Mouse (Mus musculus) naive thymus-derived CD4-positive, alpha-beta T cell, adult 2 months (primary cell): ENCODE measurements at regions not wholly inside any gene's neighbourhood (a gene's known extent, or its start where the extent isn't known, plus 50 kb on each side); places are given as distances from the start of the nearest gene placed in this dataset.

ENCODE experiments used
- DNase-seq: peaks from one replicate; pipeline ENCODE4 v3.0.0-alpha.2; 2011; ENCODE audit warnings: low read depth

DNA sequence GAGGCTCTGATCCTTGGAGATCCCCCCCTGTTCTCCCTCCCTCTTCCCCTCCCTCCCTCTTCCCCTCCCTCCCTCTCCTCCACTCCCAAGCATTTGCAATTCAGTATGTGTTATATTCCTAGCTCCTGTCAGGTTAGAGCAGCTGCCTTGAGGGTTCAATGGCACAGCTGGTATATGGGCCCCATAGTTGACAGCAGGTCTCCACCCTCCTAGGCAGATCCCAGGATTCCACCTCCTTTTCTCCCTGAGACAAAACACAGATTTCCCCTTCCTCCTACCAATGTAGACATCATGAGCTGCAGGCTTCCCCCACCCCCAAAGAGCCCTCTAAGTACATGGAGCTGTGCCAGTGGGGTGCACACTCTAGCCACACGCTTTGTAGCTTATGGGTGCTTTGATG, 137.8 kb downstream of the Unc5cl start:
- DNase-seq = no peak

DNA sequence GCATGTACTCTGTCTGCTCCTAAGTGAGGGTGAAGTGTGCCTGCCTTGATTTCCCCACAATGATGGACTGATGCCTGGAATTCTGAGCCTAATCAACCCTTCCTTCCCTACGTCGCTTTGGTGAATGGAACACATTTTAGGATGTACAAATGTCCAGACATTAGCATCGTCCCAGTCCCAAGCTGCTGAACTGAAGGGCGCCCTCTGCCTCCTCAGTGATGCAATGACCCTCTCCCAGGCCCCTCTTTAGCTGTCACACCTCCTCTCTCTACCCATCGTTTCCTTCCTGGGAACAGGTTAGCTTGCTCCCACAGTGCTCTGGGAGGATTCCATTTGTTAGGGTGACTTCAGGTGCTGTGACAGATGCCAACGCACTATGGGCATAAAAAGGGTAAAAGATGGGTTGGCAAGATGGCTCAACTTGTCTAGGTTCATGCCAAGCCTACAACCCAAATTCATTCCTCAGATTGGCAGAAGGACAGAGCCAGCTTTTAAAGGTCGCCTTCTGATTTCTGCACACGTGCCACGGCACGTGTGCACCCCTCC, 140.8 kb downstream of the Unc5cl start:
- DNase-seq = no peak

DNA sequence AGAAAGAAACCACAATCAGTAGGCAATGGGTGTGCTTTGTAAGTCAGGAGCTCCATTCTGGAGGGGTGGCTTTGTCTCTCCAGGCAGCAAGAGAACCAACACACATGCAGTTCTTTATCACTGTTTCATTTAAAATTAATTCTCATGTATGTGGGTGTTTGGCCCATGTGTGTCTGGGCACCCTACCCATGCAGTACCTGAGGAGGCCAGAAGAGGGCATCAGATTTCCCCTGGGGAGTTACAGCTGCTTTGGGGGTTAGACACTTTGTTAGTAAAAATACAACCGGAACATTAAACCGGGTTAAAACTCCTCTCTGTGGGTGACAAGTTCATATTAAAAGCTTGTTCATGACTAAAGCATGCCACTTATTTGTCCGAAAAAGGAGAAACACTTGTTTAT, 141.7 kb downstream of the Unc5cl start:
- peak; percentile 39 for DNase-seq

DNA sequence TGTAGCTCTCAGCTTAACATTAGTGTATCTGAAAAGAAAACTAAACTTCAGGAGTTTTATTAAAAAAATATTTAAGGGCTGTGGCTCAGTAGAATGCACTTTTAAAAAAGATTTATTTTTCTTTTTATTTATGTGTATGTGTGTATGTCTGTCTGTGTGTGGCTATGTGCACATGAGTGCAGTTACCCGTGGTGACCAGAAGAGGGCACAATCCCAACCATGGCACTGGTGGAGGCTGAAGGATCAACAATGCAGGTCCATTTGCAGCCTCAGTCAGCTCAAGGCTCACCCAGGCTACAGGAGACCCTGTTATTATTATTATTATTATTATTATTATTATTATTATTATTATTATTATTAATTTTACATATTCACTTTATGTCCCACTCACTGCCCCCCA, 142.6 kb downstream of the Unc5cl start:
- peak; percentile 12 for DNase-seq

DNA sequence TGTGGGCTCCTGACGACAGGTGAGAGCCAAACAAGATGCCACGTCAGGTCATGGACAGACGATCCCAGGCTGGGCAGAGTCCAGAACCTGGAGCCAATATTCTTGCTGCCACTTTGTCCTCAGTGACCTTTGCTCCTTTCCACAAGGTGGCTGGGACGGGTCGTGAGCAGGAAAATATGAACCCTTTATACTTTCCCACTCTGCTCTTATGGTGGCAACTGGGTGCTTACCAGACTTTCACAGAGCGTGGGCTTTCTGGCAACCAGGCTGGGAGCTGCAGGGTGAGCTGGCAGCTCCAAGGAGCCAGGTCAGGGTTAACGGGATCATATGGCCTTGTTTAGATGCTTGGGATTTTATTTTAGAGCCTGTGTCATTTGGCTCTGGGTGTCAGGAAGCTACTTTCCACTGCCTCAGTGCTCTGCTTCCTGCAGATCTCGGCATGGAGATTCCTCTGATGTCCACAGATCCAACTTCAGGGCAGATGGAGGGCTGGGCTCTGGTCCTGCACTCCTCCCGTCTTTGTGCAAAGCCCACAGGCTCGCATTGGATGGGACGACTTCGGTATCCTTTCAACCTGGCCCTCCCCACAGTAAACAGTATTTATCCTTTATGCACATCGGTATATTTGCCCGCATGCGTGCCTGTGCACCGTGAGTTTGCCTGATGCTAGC, 143.9 kb downstream of the Unc5cl start:
- no peak for DNase-seq

DNA sequence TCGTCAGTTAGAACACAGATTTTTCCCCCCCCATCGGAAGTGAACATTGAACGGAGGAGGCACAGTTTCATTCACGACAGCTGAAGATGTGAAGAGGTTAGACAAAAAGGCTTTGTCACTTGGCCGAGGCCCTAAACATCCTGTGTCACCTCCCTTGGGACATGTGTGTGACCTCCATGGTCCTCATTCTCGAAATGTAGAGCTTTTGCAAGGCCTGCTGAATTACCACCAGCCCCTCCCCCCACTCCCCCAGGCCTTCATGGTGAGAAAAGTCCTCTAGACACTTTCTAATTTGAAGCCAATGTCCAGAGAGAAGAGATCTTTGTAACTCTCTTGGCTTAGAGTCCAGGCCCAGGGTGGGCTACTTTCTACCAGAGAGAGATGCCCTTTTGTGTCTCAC, 145.5 kb downstream of the Unc5cl start:
- no peak for DNase-seq

DNA sequence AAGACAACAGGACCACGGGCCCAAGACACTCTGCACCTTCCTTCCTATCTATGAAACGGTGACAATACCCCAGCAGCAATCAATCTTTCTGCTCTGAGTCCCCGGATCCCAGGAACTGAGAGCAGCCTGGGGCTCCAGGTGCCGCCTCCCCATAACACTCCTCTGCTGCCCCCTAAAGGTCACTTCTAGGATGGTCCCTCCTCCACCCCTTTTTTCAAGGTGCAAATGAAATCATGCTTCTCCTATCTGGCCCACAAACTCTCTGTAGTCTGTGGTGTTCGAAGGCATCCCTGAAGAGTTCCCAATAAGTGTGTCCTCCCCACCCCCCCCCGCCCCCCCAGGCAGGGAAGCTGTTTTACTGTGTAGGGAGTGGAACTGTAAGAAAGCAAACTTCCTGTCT, 147.9 kb downstream of the Unc5cl start:
- DNase-seq = peak; percentile 78

DNA sequence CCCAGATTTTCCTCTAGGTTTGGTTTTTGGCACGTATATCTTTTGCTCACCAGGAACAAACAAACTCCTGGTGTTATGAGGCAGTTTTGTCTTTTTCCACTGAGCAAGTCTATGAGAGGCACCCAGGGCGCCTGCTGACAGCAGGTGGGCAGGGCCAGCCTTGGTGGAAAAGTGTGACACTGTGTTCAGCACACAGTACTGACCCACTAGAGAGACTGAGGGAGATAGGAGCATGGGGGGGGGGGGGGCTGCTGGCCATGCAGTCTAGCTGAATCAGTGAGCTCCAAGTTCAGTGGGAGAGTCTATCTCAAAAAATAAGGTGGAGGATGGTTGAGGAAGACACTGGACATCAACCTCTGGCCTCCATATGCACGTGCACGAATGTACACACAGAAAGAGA, 152.1 kb downstream of the Unc5cl start:
- no peak for DNase-seq

DNA sequence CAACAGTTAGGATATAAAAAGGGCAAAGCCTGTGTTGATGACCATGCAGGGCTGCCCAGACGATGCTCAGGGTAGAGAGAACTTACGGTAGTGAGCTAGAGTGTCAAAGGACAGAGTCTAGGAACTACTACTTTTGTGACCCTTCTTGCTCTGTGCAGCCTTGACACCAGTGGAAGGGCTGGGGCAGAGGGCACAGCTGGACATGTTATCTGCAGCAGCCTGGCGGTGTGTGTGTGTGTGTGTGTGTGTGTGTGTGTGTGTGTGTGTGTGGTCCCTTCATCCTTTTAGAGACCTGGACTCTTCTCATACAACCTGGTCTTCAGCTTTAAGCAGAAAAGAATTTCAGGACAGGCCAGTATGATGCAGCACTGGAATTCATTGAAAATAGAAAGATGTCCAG, 153.6 kb downstream of the Unc5cl start:
- DNase-seq = no peak

DNA sequence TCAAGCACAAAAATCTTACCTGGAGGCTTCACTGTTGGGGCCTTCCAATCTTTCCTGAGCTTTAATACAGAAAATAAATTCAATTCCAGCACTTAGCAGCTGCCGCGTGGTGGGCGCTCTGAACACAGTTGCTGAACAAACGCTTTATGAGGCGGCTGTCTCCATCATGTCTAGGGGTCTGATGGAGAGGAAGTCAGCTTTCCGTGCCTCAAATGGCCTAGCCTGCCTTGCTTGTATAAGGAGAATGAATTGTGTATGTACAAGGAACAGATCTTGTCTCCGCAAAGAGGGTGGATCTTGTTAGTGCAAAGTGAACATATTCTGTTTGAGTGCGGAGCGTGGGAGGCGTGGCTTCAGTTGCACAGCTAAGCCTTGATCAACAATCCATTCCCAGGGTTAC, 155.4 kb downstream of the Unc5cl start:
- no peak for DNase-seq

DNA sequence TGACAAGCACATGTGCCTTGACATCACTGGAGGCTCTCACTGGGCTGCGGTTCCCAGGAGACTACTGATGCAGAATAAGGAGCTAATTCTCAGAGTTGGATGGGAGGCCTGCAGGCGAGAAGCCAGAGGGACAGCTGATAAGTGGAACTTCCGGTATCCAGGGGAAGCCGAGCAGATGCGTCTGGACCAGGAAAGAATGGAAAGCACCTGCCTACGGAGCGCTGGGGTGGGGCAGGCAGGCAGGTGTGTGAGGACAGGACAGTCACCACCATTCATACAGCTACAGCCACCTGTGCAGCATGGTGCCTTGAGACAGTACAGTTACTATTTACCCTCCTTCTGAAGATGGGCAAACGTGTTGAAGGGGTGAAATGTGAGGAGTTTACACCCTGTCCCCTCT, 156.1 kb downstream of the Unc5cl start:
- DNase-seq = no peak

DNA sequence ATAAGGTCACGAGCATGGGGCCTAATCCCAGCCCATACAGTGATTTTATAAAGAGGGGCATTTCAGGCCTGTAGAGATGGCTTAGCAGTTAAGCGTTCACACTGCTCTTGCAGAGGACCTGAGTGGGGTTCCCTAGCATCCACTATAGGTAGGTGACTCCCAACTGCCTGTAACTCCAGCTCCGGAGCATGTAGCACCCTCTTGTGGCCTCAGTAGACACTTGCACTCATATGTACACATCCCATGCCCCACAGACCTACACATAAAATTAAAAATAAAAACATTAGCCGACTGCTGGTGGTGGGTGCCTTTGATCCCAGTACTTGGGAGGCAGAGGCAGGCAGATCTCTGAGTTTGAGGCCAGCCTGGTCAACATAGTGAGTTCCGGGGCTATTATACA, 158.8 kb downstream of the Unc5cl start:
- DNase-seq = no peak

DNA sequence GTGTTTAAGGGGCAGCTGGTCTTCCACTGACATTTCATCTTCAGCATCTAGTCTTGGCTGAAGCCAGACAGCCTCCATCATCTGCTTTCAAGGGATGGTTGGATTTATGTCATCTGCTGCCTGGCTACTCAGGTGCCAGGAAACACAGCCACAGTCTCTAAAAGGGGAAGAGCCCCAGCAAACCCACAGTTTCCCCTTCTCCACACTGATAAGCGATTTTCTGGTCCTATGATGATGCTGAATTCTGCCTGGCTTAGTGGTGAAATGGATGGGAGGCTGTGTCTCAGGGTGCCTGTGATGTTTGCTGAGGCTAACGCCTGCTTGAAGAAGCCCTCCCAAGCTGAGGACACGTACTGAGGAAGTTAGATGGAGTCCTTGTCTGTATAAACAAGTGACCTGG, 160.5 kb downstream of the Unc5cl start:
- DNase-seq = no peak

DNA sequence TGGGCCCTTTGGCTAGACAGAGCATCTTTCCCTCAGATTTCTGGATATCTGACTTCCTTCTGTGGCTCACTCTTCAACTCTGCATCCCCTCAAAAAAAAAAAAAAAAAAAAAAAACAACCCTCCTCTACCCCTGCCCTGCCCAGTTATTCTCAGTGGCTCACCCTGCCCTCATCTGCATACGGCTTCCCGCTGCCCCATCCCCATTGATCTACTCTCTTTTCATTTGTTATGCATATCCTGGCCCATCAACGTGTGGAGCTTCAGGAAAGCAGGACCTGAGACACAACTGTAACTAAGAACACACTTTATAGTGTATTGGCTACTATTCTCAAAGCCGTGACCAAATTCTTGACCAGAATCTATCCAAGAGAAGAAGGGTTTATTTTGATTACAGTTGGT, 161.5 kb downstream of the Unc5cl start:
- DNase-seq = no peak

DNA sequence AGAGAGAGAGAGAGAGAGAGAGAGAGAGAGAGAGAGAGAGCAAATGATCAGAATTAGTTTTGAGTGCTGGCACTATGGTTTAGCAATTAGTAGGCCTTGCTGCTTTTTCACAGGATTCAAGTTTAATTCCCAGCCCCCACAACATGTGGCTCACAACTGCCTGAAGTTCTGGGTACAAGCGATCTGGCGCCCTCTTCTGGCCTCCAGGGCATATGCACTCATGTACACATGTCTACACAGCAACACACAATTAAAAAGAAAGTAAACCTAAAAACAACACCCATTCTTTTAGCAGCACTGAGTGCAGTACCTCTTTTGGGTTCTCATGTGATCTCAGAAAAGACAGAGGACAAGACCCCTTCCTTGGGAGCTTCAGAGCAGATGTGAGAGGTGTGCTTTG, 166.2 kb downstream of the Unc5cl start:
- no peak for DNase-seq

DNA sequence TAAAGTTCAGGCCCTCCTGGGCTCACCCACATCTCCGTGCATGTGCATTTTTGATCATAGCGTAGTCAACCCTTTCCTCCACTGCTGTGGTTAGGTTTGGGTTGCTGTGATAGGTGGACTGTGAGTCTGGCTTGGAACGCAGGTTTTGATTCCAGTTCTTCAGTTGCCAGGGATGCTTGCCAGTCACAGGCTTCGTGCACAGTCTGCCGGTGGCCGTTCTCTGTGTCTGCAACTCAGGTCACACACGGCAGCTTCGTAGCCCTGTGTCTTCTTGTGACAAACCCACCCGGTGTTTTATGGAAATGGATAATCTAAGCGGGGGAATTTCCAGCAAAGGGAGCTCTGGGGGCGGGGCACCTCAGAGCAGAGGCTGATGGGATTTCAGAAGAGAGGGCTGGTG, 167.0 kb downstream of the Unc5cl start:
- DNase-seq = no peak

DNA sequence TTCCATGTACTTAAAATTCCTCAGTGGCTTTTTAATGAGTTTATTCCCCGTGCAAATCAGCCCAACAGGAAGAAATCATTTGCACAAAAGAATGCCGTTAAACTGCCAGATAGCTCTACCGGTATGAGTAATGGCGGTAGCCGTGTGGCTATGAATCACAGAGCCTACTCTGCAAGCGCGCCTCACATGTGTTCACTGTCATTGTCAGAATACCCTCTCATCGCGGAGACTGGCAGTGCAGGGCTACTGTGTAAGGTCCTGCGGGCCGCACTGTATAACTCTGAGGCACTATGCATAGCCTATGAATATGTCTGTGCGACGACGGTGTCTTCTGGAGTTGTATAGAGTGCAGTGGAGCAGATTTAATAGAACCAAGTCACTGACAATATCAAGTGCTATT, 170.2 kb downstream of the Unc5cl start:
- no peak for DNase-seq

DNA sequence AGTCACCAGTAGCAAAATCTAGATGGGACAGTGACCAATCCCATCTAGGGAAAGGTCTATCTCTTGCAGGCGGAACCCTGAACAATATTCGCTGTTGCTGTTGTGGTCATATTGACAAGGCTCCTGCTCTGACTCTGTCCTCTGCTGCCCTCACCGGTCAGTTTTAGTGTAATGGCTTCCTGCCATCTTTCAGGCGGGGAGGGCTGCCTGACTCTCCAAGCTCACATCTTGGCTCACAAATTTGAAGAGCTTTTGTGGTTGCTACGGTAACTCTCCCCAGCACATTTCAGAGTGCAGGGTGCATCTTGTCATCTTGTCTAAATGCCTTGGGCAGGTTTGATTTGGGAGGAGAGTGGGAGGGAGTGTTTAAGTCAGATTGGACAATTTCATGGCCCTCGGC, 171.3 kb downstream of the Unc5cl start:
- no peak for DNase-seq

DNA sequence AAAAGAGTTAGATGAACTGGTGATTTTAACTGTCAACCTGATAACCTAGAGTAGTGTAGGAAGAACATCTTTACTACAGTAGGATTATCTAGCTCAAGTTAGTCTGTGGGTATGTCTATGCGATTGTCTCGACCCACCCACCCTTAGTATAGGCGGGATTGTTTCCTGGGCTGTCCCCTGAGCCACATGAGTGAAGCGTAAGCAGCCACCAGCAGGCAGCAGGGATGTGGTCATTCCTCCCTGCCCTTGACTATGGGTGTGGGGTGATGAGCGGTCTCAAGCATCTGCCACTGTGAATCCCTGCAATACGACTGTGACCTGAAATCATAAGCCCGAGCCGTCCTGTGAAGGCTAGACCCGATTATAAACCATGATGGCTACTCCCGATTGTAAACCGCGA, 184.9 kb downstream of the Unc5cl start:
- DNase-seq = no peak

DNA sequence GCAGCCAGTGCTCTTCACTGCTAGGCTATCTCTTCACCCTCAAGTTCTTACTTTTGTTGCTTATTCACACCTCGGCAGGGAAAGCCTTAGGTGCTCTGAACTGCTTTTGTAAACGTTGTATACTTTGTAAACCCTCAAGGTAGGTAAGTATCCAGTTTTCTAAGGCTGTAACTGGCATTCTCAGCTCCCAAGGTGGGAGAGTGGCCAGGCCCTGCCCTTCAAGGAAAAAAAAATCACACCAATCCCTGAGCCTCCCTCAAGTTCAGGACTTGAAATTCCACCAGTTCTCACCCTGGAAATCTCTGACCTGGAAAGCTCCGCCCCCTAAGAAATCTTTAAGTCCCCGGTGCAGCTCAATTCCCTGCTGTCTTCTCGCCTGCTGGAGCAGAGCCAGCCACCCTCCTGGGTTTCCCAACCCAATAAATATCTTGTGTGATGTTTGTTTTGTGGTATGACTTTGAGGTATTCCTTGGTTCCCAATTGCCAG, 188.9 kb downstream of the Unc5cl start:
- DNase-seq = no peak

DNA sequence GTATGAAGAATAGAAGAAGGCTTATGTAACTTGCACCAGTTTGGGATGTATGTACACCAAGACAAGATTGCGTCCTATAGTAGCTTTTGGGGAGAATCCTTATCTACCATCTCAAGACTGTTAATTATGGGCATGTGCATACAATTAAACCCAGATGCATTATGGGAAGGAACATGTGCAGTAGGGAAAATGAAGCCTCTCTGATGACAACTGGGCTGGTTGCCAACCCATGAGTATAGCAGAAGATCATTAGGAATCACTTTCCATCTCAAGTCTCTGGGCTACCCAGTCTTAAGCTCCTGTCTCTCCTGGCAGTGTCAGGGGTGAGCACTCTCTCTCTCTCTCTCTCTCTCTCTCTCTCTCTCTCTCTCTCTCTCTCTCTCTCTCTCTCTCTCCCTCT, 190.4 kb downstream of the Unc5cl start:
- DNase-seq = no peak

DNA sequence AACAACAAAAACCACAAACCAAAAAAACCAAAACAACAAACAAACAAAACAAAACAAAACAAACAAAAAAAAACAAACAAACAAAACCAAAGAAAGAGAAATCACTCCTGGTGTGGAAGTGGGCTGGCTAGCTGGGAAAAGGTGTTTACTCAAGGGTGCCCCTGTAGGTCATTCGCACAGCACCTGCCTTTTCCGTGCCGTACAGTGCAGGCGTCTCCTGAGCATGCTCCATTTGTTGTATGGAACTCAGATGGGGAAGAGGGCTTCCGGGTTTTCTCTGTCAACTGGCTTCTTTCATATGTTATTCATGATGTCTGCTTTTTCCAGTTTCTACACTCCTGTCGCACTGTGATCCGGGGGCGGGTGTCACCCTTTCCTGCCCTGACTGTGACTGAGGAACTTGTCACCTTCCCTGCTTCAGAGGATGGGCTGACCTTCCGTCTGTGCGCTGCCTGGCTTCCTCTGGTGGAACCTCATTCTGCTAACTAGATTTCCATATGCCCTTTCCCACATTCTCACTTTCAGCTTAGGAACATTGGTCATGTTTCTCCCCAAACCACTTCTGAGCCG, 192.0 kb downstream of the Unc5cl start:
- peak; percentile 30 for DNase-seq

DNA sequence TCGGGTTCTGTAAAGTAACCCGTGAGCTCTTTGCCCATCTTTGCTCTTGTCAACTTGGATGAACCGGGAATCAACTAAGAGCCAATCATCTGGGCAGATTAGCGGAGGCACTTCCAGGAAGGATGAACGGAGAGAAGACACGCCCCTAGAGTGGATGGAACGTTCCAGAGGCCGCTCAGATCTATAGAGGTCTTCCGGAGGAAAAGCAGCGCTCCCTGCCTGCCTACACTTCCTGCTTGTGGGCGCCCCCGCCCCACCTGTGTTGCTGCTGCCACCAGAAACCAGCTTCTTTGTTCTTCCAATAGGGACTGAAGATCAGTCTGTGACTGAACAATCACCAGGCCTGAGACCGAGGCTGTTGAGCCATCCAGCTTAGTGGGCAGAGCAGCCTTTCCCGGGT, 192.7 kb downstream of the Unc5cl start:
- peak; percentile 62 for DNase-seq

DNA sequence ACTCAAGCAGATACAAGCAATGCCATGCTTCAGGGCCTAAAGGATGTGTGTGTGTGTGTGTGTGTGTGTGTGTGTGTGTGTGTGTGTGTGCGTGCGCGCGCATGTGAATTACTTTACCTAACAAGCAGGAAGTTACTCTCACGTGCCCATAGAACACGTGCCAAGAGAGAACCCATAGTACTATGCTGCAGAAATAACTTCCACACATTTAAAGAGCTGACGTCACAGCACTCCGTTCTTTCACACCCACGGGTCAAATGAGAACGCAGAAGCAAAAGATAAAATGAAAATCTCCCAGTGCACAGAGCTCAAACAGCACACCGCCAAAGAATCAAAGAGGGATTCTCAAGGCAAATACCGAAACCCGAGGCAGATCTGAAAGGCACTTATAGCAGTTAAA, 195.9 kb downstream of the Unc5cl start:
- peak; percentile 52 for DNase-seq
